Mouse (Mus musculus) B cell, adult (primary cell): ENCODE measurements around the gene Gm14288. TPM values are rescaled to one million over a fixed set of nuclear protein-coding genes. Genes with fewer than 3 reads are reported as not detected.

Experiments
- total RNA-seq: library from RNA; stranded (reverse); gene quantifications from 4 replicates; pipeline ENCODE4 v1.2.4, GENCODE M21; 2023; ENCODE audit not compliant: inconsistent age

Gene Gm14288
- 1.9 to 2.2 TPM in 2 of 4 replicates, not detected in the others for total RNA-seq

GRCm38 (mm10) chr2:175800993-175801392 lies at the start of gene Gm14288:
Gm14288 (minus strand) TSS chr2:175801093.

GRCm38 (mm10) chr2:175741237-175741636 lies 59.7 kb downstream of the Gm14288 start, which contains the start of gene Gm2007:
Gm2007 (plus strand) TSS chr2:175741537.

Other genes starting within 250 kb of the Gm14288 start
- gene Gm11007, start 157.1 kb downstream of the Gm14288 start, total RNA-seq = 5.1 TPM in 1 of 4 replicates, not detected in the others
- not detected in 4 replicates for gene Zfp969, start 97.4 kb downstream of the Gm14288 start, total RNA-seq
- gene Gm2007, start 59.6 kb downstream of the Gm14288 start, total RNA-seq = 5.1 TPM in 1 of 4 replicates, not detected in the others
- gene Gm6710, start 68.1 kb upstream of the Gm14288 start, total RNA-seq = 1.8 to 8.1 TPM (median 3.1 TPM) in 4 replicates
- 1.6 to 3.2 TPM (median 2.3 TPM) in 4 replicates for gene Zfp966, start 130.0 kb upstream of the Gm14288 start, total RNA-seq
- gene Gm2026, start 164.2 kb upstream of the Gm14288 start, total RNA-seq = 1.9 to 4.3 TPM (median 3.1 TPM) in 4 replicates